Mouse (Mus musculus): ENCODE results near the gene Fjx1. TPM values are rescaled to one million over a fixed set of nuclear protein-coding genes. Genes with fewer than 3 reads are reported as not detected.

Fjx1 gene
- polyA plus RNA-seq, 1 experiment from 2014 or later = 3.9 TPM

DNA sequence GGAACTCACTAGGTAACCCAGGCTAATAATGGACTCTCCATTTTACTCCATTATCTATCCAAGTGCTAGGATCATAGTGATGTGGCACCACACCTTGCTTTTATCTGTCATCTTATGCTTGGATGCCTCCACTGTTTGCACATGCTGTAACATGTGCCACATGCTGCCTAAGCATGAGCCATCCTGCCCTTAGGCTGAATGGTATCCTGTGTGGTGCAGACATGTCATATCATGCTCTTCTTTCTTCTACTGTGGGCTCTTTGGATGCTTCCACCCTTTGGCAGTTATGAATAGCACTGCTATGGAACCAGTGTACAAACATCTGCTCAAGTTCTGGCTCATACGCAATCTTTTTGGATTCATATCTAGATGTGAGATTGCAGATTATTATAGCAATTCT lies 18.4 kb downstream of the Fjx1 start:
- Histone ChIP-seq H3K4me3 (replicated peaks; ENCODE audit: low read length) (no peak overlapping the region), H3K4me2 (ENCODE audit: low read depth, low read length) (no peak overlapping the region), H3K9ac (ENCODE audit: low read length) (no peak overlapping the region), H3K27me3 (ENCODE audit: control insufficient read depth, insufficient read depth, low read length) (no peaks in the 10 kb centered on the region), H3K4me1 (ENCODE audit: control insufficient read depth, insufficient read depth, low read length) (no peaks in the 10 kb centered on the region), H3K27ac (ENCODE audit: low read length) (no peak overlapping the region), H3K9me3 (replicated peaks; ENCODE audit: control insufficient read depth, low read length) (no peaks in the 10 kb centered on the region), H3K36me3 (ENCODE audit: control insufficient read depth, insufficient read depth, low read length) (no peaks in the 10 kb centered on the region)
- whole genome bisulfite sequencing = 77% methylated on average over 1 of the region's 1 CpGs
- no peak for ATAC-seq (ENCODE audit: insufficient read depth, low FRiP score)

DNA sequence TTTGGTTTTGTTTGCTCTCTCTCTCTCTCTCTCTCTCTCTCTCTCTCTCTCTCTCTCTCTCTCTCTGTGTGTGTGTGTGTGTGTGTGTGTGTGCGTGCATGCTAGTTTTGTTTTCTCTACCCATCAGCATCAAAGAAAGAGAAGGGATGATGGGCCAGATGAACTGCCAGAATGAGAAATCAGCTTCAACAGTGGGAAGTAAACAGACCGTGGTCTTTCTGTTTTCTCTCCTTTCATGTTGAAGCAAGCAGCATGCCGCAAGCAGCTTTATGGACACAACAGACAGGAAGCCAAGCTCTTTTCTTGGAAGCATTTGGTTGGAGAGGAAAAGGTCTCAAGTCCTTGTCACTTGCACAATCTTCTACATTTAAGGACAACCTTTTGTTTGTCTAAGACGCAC lies 21.2 kb downstream of the Fjx1 start:
- Histone ChIP-seq H3K36me3 (ENCODE audit: control insufficient read depth, insufficient read depth, low read length) (no peaks in the 10 kb centered on the region), H3K27me3 (ENCODE audit: control insufficient read depth, insufficient read depth, low read length) (no peaks in the 10 kb centered on the region), H3K27ac (ENCODE audit: low read length) (no peak overlapping the region), H3K9ac (ENCODE audit: low read length) (no peak overlapping the region), H3K9me3 (replicated peaks; ENCODE audit: control insufficient read depth, low read length) (no peaks in the 10 kb centered on the region), H3K4me2 (ENCODE audit: low read depth, low read length) (no peak overlapping the region), H3K4me3 (replicated peaks; ENCODE audit: low read length) (no peak overlapping the region), H3K4me1 (ENCODE audit: control insufficient read depth, insufficient read depth, low read length) (no peaks in the 10 kb centered on the region)
- 37% methylated on average over 4 of the region's 4 CpGs for WGBS
- ATAC-seq (ENCODE audit: insufficient read depth, low FRiP score) = no peak

DNA sequence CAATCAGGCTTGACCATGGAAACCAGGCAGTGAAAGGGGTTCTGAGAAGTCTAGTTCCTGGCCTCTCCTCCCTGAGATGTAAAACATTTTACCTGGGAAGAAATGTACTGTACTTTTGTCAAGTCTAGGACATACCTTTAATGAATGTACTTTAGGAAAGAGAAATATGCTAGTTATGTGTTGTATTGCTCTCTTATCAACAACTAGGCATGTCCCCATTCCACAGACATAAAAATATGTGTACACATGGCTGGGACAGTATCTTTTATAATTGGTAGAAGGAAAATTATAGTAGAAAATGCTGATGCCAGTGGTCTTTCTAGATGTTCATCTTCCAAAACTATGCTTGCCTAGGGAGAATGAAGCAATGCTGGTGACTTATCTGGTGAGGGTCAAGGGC lies 24.3 kb downstream of the Fjx1 start:
- no peak overlapping the region for H3K27ac ChIP-seq (ENCODE audit: low read length)
- ATAC-seq (ENCODE audit: insufficient read depth, low FRiP score) = no peak
- H3K4me2 ChIP-seq (ENCODE audit: low read depth, low read length) = no peak overlapping the region
- no peaks in the 10 kb centered on the region for H3K36me3 ChIP-seq (ENCODE audit: control insufficient read depth, insufficient read depth, low read length)
- no peaks in the 10 kb centered on the region for H3K4me1 ChIP-seq (ENCODE audit: control insufficient read depth, insufficient read depth, low read length)
- H3K27me3 ChIP-seq (ENCODE audit: control insufficient read depth, insufficient read depth, low read length) = no peaks in the 10 kb centered on the region
- H3K4me3 ChIP-seq (replicated peaks; ENCODE audit: low read length) = no peak overlapping the region
- H3K9ac ChIP-seq (ENCODE audit: low read length) = no peak overlapping the region
- H3K9me3 ChIP-seq (replicated peaks; ENCODE audit: control insufficient read depth, low read length) = no peaks in the 10 kb centered on the region

DNA sequence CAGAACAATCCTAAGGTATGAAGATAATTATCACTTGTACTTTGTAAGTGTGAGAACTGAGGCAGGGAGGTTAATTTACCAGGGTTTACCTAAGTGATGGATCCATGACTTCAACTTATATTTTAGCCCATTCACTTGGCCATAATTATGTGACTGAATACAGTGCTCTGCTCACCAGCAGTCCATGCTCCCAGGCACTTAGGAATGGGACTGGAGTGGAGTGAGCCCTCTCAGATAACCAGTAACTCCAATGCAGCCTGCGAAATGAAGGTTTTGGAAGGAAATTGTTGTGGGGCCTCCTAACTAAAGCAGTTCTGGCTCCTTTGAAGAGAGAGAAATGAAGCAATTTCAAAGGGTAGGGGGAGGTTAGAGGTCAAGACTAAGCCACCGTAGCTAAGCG lies 25.9 kb downstream of the Fjx1 start:
- no peak overlapping the region for H3K4me3 ChIP-seq (replicated peaks; ENCODE audit: low read length)
- no peak overlapping the region for H3K4me2 ChIP-seq (ENCODE audit: low read depth, low read length)
- no peak overlapping the region for H3K9ac ChIP-seq (ENCODE audit: low read length)
- ATAC-seq (ENCODE audit: insufficient read depth, low FRiP score) = no peak
- H3K27me3 ChIP-seq (ENCODE audit: control insufficient read depth, insufficient read depth, low read length) = no peaks in the 10 kb centered on the region
- 69% methylated on average over 3 of the region's 3 CpGs for WGBS
- no peaks in the 10 kb centered on the region for H3K9me3 ChIP-seq (replicated peaks; ENCODE audit: control insufficient read depth, low read length)
- no peaks in the 10 kb centered on the region for H3K4me1 ChIP-seq (ENCODE audit: control insufficient read depth, insufficient read depth, low read length)
- no peaks in the 10 kb centered on the region for H3K36me3 ChIP-seq (ENCODE audit: control insufficient read depth, insufficient read depth, low read length)
- no peak overlapping the region for H3K27ac ChIP-seq (ENCODE audit: low read length)

DNA sequence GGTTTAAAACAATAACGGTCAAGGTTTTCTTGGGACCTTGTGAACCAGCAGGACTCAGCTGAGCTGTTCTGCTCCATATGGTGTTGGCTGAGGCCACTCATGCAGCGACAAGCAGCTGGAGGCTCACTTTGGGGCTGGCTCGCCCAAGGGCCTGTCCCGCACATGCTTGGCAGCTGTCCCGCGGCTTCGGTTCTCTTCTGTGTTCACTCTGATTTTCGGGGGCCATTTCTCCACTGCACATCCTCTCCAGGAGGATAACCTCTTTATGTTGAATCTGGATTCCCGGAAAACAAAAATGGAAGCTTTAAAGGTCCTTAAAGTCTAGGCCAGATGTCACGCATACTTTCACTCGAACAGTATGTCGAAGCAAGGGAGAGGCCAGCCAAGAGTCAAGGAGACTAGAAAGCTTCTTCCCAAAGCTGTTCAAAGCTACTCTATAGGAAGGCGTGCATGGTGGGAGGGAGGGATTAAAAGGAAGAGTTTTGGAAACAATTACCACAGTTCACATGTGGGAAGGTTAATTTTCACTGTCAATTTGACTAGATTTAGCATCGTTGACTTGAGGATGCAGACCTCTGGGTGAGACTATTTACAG lies 36.1 kb downstream of the Fjx1 start:
- no peak overlapping the region; the same call in 1 of the 2 replicates for H3K27ac ChIP-seq (ENCODE audit: low read length)
- H3K4me1 ChIP-seq (ENCODE audit: control insufficient read depth, insufficient read depth, low read length) = no peaks in the 10 kb centered on the region
- H3K36me3 ChIP-seq (ENCODE audit: control insufficient read depth, insufficient read depth, low read length) = no peaks in the 10 kb centered on the region
- no peak overlapping the region for H3K4me3 ChIP-seq (replicated peaks; ENCODE audit: low read length)
- peak; percentile 50; the same call in 1 of the 2 replicates for ATAC-seq (ENCODE audit: insufficient read depth, low FRiP score)
- H3K9me3 ChIP-seq (replicated peaks; ENCODE audit: control insufficient read depth, low read length) = no peaks in the 10 kb centered on the region
- H3K4me2 ChIP-seq (ENCODE audit: low read depth, low read length) = no peak overlapping the region
- no peak overlapping the region for H3K9ac ChIP-seq (ENCODE audit: low read length)
- 68% methylated on average over 14 of the region's 14 CpGs for WGBS
- H3K27me3 ChIP-seq (ENCODE audit: control insufficient read depth, insufficient read depth, low read length) = no peaks in the 10 kb centered on the region

DNA sequence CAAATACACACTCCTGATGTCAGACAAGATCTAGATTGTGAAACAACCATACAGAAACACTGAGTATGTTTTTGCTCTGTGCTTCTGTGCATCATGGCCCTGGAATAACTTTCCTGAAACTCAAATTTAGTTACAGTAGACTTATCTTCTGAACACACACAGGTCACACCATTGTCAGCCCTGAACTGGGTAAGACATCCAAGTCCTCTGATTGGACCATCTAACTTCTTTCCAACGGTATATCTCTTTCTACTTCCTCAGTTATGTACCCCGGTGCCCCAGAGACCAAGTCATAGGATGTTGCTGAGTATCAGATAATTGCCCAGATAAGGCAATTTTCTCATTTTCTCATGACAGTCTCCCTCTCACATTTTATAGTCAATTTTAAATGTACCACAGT lies 39.6 kb downstream of the Fjx1 start:
- ATAC-seq (ENCODE audit: insufficient read depth, low FRiP score) = no peak
- peaks cover 2% of the 10 kb centered on the region; the same call in 1 of the 2 replicates for H3K4me1 ChIP-seq (ENCODE audit: control insufficient read depth, insufficient read depth, low read length)
- WGBS = 75% methylated on average over 2 of the region's 2 CpGs
- no peak overlapping the region for H3K4me2 ChIP-seq (ENCODE audit: low read depth, low read length)
- no peak overlapping the region for H3K9ac ChIP-seq (ENCODE audit: low read length)
- no peaks in the 10 kb centered on the region for H3K27me3 ChIP-seq (ENCODE audit: control insufficient read depth, insufficient read depth, low read length)
- H3K4me3 ChIP-seq (replicated peaks; ENCODE audit: low read length) = no peak overlapping the region
- no peaks in the 10 kb centered on the region for H3K9me3 ChIP-seq (replicated peaks; ENCODE audit: control insufficient read depth, low read length)
- no peaks in the 10 kb centered on the region for H3K36me3 ChIP-seq (ENCODE audit: control insufficient read depth, insufficient read depth, low read length)
- H3K27ac ChIP-seq (ENCODE audit: low read length) = no peak overlapping the region

DNA sequence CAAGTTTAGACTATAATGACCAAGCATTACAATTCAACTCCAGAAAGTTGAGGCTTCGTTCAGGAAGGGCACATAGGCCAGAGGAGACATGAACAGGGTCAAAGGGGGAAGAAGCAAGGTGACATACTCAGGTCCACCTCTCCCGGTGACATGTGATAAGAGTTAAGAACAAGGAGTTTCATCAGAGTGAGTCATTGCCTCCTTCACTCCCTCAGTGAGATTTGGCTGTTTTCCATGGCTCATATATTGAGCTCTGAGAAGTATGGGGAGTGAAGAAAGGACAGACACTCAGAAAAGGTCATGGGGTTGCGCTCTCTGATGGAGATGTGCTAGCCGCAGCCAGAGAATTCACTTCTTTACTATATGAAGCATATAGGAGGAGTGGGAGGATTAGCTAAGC lies 41.7 kb downstream of the Fjx1 start:
- Histone ChIP-seq H3K36me3 (ENCODE audit: control insufficient read depth, insufficient read depth, low read length) (no peaks in the 10 kb centered on the region), H3K4me1 (ENCODE audit: control insufficient read depth, insufficient read depth, low read length) (peaks cover 15% of the 10 kb centered on the region), H3K9me3 (replicated peaks; ENCODE audit: control insufficient read depth, low read length) (no peaks in the 10 kb centered on the region), H3K9ac (ENCODE audit: low read length) (no peak overlapping the region), H3K27ac (ENCODE audit: low read length) (no peak overlapping the region), H3K4me3 (replicated peaks; ENCODE audit: low read length) (no peak overlapping the region), H3K4me2 (ENCODE audit: low read depth, low read length) (no peak overlapping the region), H3K27me3 (ENCODE audit: control insufficient read depth, insufficient read depth, low read length) (no peaks in the 10 kb centered on the region)
- 64% methylated on average over 4 of the region's 4 CpGs for WGBS
- ATAC-seq (ENCODE audit: insufficient read depth, low FRiP score) = no peak

DNA sequence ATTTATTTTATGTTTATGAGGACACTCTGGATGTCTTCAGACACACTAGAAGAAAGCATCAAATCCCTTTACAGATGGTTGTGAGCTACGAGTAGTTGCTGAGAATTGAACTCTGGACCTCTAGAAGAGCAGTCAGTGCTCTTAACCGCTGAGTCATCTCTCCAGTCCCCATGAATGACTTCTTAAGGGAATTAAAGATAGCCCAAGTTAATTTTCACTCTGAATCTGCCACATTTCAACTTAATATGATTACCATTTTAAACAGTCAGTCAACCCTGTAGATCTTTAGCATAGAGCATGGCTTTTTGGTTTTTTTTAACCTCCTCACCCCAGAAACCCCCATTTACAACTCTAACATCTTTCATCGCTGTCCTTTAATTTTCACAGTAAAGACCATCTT lies 42.6 kb downstream of the Fjx1 start:
- H3K27ac ChIP-seq (ENCODE audit: low read length) = no peak overlapping the region
- H3K4me2 ChIP-seq (ENCODE audit: low read depth, low read length) = no peak overlapping the region
- no peaks in the 10 kb centered on the region for H3K9me3 ChIP-seq (replicated peaks; ENCODE audit: control insufficient read depth, low read length)
- ATAC-seq (ENCODE audit: insufficient read depth, low FRiP score) = no peak
- H3K36me3 ChIP-seq (ENCODE audit: control insufficient read depth, insufficient read depth, low read length) = no peaks in the 10 kb centered on the region
- H3K27me3 ChIP-seq (ENCODE audit: control insufficient read depth, insufficient read depth, low read length) = no peaks in the 10 kb centered on the region
- 80% methylated on average over 3 of the region's 3 CpGs for WGBS
- no peak overlapping the region for H3K9ac ChIP-seq (ENCODE audit: low read length)
- H3K4me3 ChIP-seq (replicated peaks; ENCODE audit: low read length) = no peak overlapping the region
- H3K4me1 ChIP-seq (ENCODE audit: control insufficient read depth, insufficient read depth, low read length) = peaks cover 15% of the 10 kb centered on the region

DNA sequence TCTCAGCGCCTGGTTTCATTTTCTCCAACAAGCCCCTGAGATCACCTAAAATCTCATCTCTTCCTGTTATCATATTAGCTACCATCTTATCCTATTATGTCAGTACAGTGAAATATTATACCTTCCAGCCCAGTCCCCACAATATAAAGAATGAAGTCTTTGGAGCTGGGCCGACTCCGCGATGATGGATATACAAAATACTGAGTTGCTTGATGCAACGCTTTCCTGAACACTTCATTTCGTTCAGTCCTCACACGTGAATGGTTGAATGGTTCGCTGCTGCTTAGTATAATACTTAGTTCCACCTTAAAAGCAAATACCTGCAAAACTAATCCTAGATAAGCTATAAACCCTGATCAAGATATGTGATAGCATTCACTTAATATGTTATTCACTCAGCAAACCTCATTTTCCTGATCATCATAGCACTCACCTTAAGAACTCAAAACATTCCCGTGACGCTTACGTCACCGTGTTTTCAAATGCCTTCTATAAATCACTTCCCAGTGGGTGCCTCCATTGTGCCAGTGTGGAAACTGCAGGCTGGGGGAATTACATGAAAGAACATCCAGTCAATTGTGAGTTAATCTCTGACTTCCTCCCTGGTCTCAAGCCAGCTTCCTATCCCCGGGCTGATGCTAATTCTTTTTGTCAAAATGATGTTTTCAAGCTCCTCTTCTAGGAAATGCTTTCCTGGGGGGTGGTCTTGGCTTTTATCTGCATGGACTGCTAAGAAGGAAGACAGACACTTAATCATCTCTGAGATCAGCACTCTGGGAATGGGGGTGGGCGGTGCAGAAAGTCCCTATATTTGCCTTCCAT lies 44.7 kb downstream of the Fjx1 start, which contains the start of gene Trim44:
Trim44 (minus strand) TSS at position 466 of the 822 bp plus-strand sequence.
- peaks cover 15% of the 10 kb centered on the region for H3K4me1 ChIP-seq (ENCODE audit: control insufficient read depth, insufficient read depth, low read length)
- peak within 1 kb of the TSS; percentile 26 for H3K4me3 ChIP-seq (replicated peaks; ENCODE audit: low read length)
- H3K9ac ChIP-seq (ENCODE audit: low read length) = no peak within 1 kb of the TSS
- H3K27me3 ChIP-seq (ENCODE audit: control insufficient read depth, insufficient read depth, low read length) = no peaks in the 10 kb centered on the region
- 0 out of 2 replicates have a peak within 1 kb of the TSS, but pooled peaks have one; percentile 6 for H3K27ac ChIP-seq (ENCODE audit: low read length)
- peak within 1 kb of the TSS; percentile 47 for H3K4me2 ChIP-seq (ENCODE audit: low read depth, low read length)
- no peaks in the 10 kb centered on the region for H3K9me3 ChIP-seq (replicated peaks; ENCODE audit: control insufficient read depth, low read length)
- no peaks in the 10 kb centered on the region for H3K36me3 ChIP-seq (ENCODE audit: control insufficient read depth, insufficient read depth, low read length)
- WGBS = 19% methylated on average over 14 of the region's 14 CpGs
- ATAC-seq (ENCODE audit: insufficient read depth, low FRiP score) = peak; percentile 61

All from stomach, embryonic 16.5 days (tissue).